Mouse (Mus musculus) stomach, embryonic 15.5 days (tissue): ENCODE measurements at regions not wholly inside any gene's neighbourhood (a gene's known extent, or its start where the extent isn't known, plus 50 kb on each side); places are given as distances from the start of the nearest gene placed in this dataset.
A peak's percentile ranks its signal among the peaks of the same experiment; 100 is the strongest.

Experiments used
- ATAC-seq: fragments of 200-750 bp; cut with Nextera tagmentation; 2 replicates; pipeline ENCODE4 v1.8.0; 2017; ENCODE audit warnings: low read depth, moderate number of reproducible peaks, moderate TSS enrichment; ENCODE audit not compliant: insufficient read depth, low FRiP score
- H3K27ac ChIP-seq: fragments of 300-500 bp; sonication (generic); 2 replicates; pipeline ENCODE4 v1.5.1; 2015; ENCODE audit warnings: mild to moderate bottlenecking, inconsistent platforms
- H3K27me3 ChIP-seq: fragments of 300-500 bp; sonication (generic); replicated peaks from 2 replicates; pipeline ENCODE4 v1.6.1; 2015; ENCODE audit warnings: inconsistent platforms
- H3K36me3 ChIP-seq: fragments of 300-500 bp; sonication (generic); 2 replicates; pipeline ENCODE4 v1.6.1; 2015; ENCODE audit warnings: inconsistent platforms
- H3K4me1 ChIP-seq: fragments of 300-500 bp; sonication (generic); 2 replicates; pipeline ENCODE4 v1.6.1; 2015; ENCODE audit warnings: inconsistent platforms
- H3K4me2 ChIP-seq: fragments of 300-500 bp; sonication (generic); 2 replicates; pipeline ENCODE4 v1.6.1; 2015; ENCODE audit warnings: mild to moderate bottlenecking, inconsistent platforms
- H3K4me3 ChIP-seq: fragments of 300-500 bp; sonication (generic); replicated peaks from 2 replicates; pipeline ENCODE4 v1.5.1; 2015; ENCODE audit warnings: inconsistent platforms
- H3K9ac ChIP-seq: fragments of 300-500 bp; sonication (generic); 2 replicates; pipeline ENCODE4 v1.6.1; 2015; ENCODE audit warnings: inconsistent platforms
- H3K9me3 ChIP-seq: fragments of 300-500 bp; sonication (generic); 2 replicates; pipeline ENCODE4 v1.6.1; 2016; ENCODE audit warnings: inconsistent platforms
- WGBS: fragments of 180-500 bp; shearing (Covaris S2); methylation state at CpG from one replicate; pipeline ENCODE4 v1.1.7; 2015; 5-methylcytosine and 5-hydroxymethylcytosine counted together

DNA sequence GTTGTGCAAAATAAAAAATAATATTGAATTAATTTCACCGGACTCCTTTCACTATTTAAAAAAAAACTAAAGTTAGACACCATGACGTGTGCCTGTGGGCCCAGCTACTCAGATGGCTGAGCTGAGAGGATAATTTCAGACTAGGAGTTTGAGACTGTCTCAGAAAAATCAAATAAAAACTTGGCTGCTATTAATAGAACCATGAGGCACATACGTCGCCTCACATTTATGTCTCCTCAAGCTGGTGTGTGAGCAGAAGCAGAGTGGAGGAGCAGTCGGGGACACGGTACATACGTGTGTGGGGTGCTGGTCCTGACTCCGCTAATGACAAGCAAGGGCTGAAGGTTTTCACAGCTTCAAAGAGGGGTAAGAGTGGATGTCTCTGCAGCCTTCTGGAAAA, 52.8 kb upstream of the Dmrtb1 start:
- ATAC-seq, result no peak
- Histone ChIP-seq H3K27ac (no peak overlapping the region), H3K9ac (no peak overlapping the region), H3K4me2 (no peak overlapping the region), H3K4me3 (no peak overlapping the region), H3K36me3 (no peaks in the 10 kb centered on the region), H3K4me1 (no peaks in the 10 kb centered on the region), H3K27me3 (no peaks in the 10 kb centered on the region), H3K9me3 (no peaks in the 10 kb centered on the region)
- WGBS, result 87% methylated on average over 8 of the region's 8 CpGs

DNA sequence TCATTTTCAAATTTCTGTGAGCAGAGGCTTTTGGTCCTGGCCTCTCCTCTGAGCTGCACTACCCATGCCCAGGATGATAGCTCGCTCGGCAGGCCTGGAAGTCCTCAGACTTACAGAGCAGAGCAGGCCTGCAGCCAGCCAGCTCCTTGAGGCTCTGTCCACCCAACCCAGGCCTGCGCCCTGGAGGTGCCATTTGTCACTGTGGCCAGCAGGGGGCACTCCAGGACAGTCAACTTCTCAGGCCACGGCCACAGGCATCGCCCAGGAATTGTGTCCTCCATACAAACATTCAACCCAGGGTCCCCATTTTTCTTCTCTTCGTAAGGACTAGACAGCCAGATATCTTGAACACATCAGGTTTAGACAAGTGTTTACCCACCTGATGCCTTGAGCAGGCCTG, 53.9 kb upstream of the Dmrtb1 start:
- no peaks in the 10 kb centered on the region for H3K36me3 ChIP-seq
- WGBS, result 6% methylated on average over 6 of the region's 6 CpGs
- H3K4me3 ChIP-seq, result no peak overlapping the region
- H3K27me3 ChIP-seq, result no peaks in the 10 kb centered on the region
- no peak overlapping the region for H3K27ac ChIP-seq
- no peak overlapping the region for H3K4me2 ChIP-seq
- no peaks in the 10 kb centered on the region for H3K9me3 ChIP-seq
- H3K9ac ChIP-seq, result no peak overlapping the region
- peak; percentile 66; the same call in 1 of the 2 replicates for ATAC-seq
- H3K4me1 ChIP-seq, result no peaks in the 10 kb centered on the region

DNA sequence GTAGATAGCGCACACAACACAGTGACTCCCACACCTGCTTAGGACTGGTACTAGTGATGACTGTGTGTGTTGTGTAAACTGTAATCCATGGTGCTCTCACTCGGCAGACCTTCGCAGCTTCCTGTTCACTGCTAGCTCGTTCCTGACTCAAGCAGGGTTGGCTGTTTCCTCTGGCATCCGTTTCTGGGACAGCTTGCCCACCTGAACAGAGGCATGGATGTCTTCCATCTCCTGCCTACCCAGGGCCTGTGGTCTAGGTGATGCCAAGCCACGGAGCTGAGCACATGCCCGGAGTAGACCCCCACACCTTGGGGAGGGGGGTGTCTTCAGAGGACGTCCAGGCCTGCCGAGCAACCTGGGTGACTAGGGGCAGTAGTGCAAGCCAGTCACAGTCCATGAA, 54.7 kb upstream of the Dmrtb1 start:
- Histone ChIP-seq H3K27me3 (no peaks in the 10 kb centered on the region), H3K4me2 (no peak overlapping the region), H3K9ac (no peak overlapping the region), H3K4me1 (no peaks in the 10 kb centered on the region), H3K9me3 (no peaks in the 10 kb centered on the region), H3K4me3 (no peak overlapping the region), H3K27ac (no peak overlapping the region), H3K36me3 (no peaks in the 10 kb centered on the region)
- no peak for ATAC-seq
- WGBS, result 76% methylated on average over 9 of the region's 9 CpGs

GRCm38 (mm10) chr4:107739789-107740405, 55.9 kb upstream of the Dmrtb1 start:
- WGBS, result 77% methylated on average over 6 of the region's 6 CpGs
- no peaks in the 10 kb centered on the region for H3K36me3 ChIP-seq
- H3K27me3 ChIP-seq, result no peaks in the 10 kb centered on the region
- H3K4me2 ChIP-seq, result no peak overlapping the region
- no peaks in the 10 kb centered on the region for H3K9me3 ChIP-seq
- ATAC-seq, result no peak
- no peak overlapping the region for H3K4me3 ChIP-seq
- no peaks in the 10 kb centered on the region for H3K4me1 ChIP-seq
- no peak overlapping the region for H3K27ac ChIP-seq
- no peak overlapping the region for H3K9ac ChIP-seq

DNA sequence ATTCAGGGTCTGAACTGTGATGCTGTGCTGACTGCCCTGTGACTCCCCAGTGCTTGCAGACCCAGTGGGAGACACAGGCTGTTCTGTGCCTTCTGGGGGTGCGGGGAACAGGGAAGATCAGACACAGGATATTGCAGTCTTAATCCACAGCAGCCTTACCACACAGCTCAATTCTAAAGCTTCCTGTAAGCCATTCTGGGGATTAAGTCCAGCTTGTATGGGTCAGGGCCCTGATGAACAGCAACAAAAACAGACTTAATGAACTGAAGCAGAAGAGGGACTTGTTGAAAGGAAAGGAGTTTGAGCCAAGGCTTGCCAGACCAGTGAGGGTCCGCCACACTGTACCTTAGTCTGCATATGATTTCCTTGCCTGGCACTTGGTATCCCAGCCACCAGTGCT, 58.4 kb upstream of the Lrp8 start:
- H3K9ac ChIP-seq, result no peak overlapping the region
- no peak for ATAC-seq
- H3K9me3 ChIP-seq, result no peaks in the 10 kb centered on the region
- H3K4me1 ChIP-seq, result 0 out of 2 replicates have a peak, but pooled peaks cover 3% of the 10 kb centered on the region
- no peaks in the 10 kb centered on the region for H3K27me3 ChIP-seq
- no peaks in the 10 kb centered on the region for H3K36me3 ChIP-seq
- H3K27ac ChIP-seq, result no peak overlapping the region
- H3K4me3 ChIP-seq, result no peak overlapping the region
- H3K4me2 ChIP-seq, result no peak overlapping the region
- WGBS, result 90% methylated on average over 2 of the region's 2 CpGs

- Histone ChIP-seq H3K9me3 (no peaks in the 10 kb centered on the region), H3K4me2 (no peak overlapping the region), H3K36me3 (no peaks in the 10 kb centered on the region), H3K4me1 (0 out of 2 replicates have a peak, but pooled peaks cover 3% of the 10 kb centered on the region), H3K27me3 (no peaks in the 10 kb centered on the region), H3K9ac (no peak overlapping the region), H3K27ac (no peak overlapping the region), H3K4me3 (no peak overlapping the region)
- ATAC-seq, result no peak
- 36% methylated on average over 3 of the region's 3 CpGs for WGBS
Measured at GRCm38 (mm10) chr4:107746366-107746765, 55.7 kb upstream of the Lrp8 start.

DNA sequence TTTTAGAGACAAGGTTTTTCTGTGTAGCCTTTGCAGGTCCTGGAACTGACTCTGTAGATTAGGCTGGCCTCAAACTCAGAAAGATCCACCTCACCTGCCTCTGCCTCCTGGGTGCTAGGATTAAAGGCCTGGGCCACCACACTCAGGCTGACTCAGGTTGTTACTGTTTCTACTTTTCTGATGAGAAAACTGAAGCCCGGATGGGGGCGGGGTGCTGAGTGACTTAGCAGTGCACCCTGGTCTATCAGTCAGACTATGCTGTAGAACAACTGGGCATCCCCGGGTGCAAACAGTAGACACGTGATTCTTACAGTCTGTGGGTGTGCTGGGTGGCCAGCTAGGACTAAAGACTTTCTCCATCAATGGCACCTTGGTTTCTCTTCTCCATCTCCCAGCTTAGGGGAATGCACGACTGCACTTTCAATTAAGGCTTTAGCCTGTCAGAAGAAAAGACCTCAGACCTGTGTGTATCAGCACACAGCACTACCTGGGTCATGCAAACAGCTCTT, 55.1 kb upstream of the Lrp8 start:
- no peaks in the 10 kb centered on the region for H3K9me3 ChIP-seq
- whole genome bisulfite sequencing, result 77% methylated on average over 5 of the region's 5 CpGs
- ATAC-seq, result no peak

GRCm38 (mm10) chr4:107747454-107747853, 54.6 kb upstream of the Lrp8 start:
- no peak overlapping the region for H3K4me2 ChIP-seq
- no peak for ATAC-seq
- 0 out of 2 replicates have a peak, but pooled peaks cover 3% of the 10 kb centered on the region for H3K4me1 ChIP-seq
- 86% methylated on average over 9 of the region's 9 CpGs for whole genome bisulfite sequencing
- no peaks in the 10 kb centered on the region for H3K9me3 ChIP-seq
- no peak overlapping the region for H3K27ac ChIP-seq
- no peak overlapping the region for H3K9ac ChIP-seq
- no peaks in the 10 kb centered on the region for H3K27me3 ChIP-seq
- H3K36me3 ChIP-seq, result no peaks in the 10 kb centered on the region
- no peak overlapping the region for H3K4me3 ChIP-seq

More for the DNA sequence above, 55.1 kb upstream of the Lrp8 start:
- no peak overlapping the region for H3K4me3 ChIP-seq
- H3K27ac ChIP-seq, result no peak overlapping the region
- no peak overlapping the region for H3K4me2 ChIP-seq
- 0 out of 2 replicates have a peak, but pooled peaks cover 3% of the 10 kb centered on the region for H3K4me1 ChIP-seq
- H3K36me3 ChIP-seq, result no peaks in the 10 kb centered on the region
- H3K9ac ChIP-seq, result no peak overlapping the region
- no peaks in the 10 kb centered on the region for H3K27me3 ChIP-seq

- Histone ChIP-seq H3K4me2 (no peak overlapping the region), H3K4me3 (no peak overlapping the region), H3K36me3 (no peaks in the 10 kb centered on the region), H3K27me3 (no peaks in the 10 kb centered on the region), H3K9ac (no peak overlapping the region), H3K9me3 (no peaks in the 10 kb centered on the region), H3K27ac (no peak overlapping the region), H3K4me1 (0 out of 2 replicates have a peak, but pooled peaks cover 3% of the 10 kb centered on the region)
- ATAC-seq, result no peak
- 45% methylated on average over 13 of the region's 13 CpGs for WGBS
Measured at GRCm38 (mm10) chr4:107747907-107748628, 54.0 kb upstream of the Lrp8 start.

DNA sequence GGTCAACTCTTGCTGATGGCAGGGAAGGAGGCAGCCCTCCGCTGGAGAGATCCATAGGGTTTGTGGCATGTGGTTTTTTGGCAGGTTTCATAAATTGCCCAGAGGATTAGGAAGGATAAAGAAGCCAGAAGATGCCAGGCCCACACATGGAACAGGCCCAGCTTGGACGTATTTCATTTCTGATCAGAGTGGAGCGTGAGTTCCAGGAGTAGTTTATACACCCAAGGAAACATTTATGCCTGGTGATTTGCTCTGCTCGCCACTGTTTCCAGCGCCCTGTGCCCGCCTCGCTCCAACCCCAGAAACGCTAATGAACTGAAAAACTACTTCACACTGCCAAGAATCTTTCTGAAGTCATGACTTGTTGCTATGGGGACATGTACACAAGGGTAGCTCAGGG, 53.0 kb upstream of the Lrp8 start:
- Histone ChIP-seq H3K4me1 (0 out of 2 replicates have a peak, but pooled peaks cover 3% of the 10 kb centered on the region), H3K4me3 (no peak overlapping the region), H3K9ac (no peak overlapping the region), H3K36me3 (no peaks in the 10 kb centered on the region), H3K4me2 (no peak overlapping the region), H3K9me3 (no peaks in the 10 kb centered on the region), H3K27me3 (no peaks in the 10 kb centered on the region), H3K27ac (no peak overlapping the region)
- 80% methylated on average over 8 of the region's 8 CpGs for WGBS
- ATAC-seq, result no peak

DNA sequence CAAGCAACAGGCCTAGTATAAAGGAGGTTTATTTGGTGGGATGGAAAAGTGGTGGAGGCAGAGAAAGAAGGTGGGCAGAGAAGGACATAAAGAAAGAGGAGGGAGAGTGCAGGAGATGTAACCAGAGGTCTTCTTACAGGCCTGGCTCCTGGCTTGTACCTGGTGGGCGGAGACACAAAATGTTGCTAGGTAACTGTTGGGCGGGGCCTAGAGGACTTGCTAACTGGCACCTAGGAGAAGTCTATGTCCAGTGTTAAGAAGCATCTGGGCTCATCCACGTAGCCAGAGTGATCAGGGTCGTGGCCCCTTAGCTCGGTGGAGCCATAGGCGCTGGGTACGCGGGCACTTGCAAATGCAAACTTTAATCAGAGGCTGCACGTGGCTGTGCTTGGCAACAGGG, 52.0 kb upstream of the Lrp8 start:
- H3K36me3 ChIP-seq, result no peaks in the 10 kb centered on the region
- no peak; the same call in 1 of the 2 replicates for ATAC-seq
- no peaks in the 10 kb centered on the region for H3K27me3 ChIP-seq
- H3K4me2 ChIP-seq, result no peak overlapping the region
- H3K9ac ChIP-seq, result no peak overlapping the region
- 66% methylated on average over 9 of the region's 9 CpGs for WGBS
- H3K9me3 ChIP-seq, result no peaks in the 10 kb centered on the region
- no peak overlapping the region for H3K27ac ChIP-seq
- 0 out of 2 replicates have a peak, but pooled peaks cover 3% of the 10 kb centered on the region for H3K4me1 ChIP-seq
- H3K4me3 ChIP-seq, result no peak overlapping the region
